27 mouse cellular contexts compared by ENCODE assay signal in the genomic region with DNA sequence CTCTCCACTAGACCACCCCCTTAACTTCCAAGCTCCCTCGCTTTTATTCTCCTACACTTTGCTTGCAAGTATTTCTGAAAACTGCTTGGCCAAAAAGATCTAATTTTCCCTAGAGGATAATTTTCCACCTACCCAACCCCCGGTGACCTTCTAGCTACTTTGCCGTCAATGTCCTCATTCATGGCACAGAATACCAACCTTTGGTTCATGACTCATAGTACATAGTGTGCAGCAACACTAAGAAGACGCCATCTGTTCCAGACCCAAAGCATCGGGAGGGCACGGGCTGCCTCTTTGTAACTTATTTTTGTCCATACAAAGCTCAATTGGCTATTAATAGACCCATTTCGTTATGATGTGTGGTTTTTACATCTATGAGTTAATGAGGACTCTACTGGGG. TPM values are rescaled to one million over a fixed set of nuclear protein-coding genes. Genes with fewer than 3 reads are reported as not detected.
"Had no signal": no experiment of that assay in that cellular context is flagged by ENCODE, and none has a peak within 500 bp of the region (broad histone marks: within the 10 kb centered on the region; RNA-seq: fewer than 3 reads in every experiment).

No protein-coding gene starts in this region.

- H3K4me2 ChIP-seq: embryonic facial prominence, embryonic 12.5 days; embryonic facial prominence, embryonic 13.5 days; embryonic facial prominence, embryonic 15.5 days; forebrain, embryonic 12.5 days; forebrain, embryonic 13.5 days; forebrain, embryonic 15.5 days had no signal

- ATAC-seq: forebrain, embryonic 13.5 days; forebrain, embryonic 14.5 days; forebrain, embryonic 15.5 days; forebrain, embryonic 16.5 days; forebrain, postnatal 0 days had no signal

- H3K27ac ChIP-seq: embryonic facial prominence, embryonic 10.5 days; embryonic facial prominence, embryonic 12.5 days; embryonic facial prominence, embryonic 13.5 days; embryonic facial prominence, embryonic 15.5 days; forebrain, embryonic 10.5 days; forebrain, embryonic 12.5 days; forebrain, embryonic 13.5 days; forebrain, embryonic 15.5 days; gastrocnemius, adult 2 months; heart, adult 2 months had no signal

- H3K4me3 ChIP-seq: embryonic facial prominence, embryonic 10.5 days; embryonic facial prominence, embryonic 12.5 days; embryonic facial prominence, embryonic 13.5 days; embryonic facial prominence, embryonic 15.5 days; erythroblast, embryonic 14.5 days; forebrain, embryonic 10.5 days; forebrain, embryonic 12.5 days; forebrain, embryonic 13.5 days; forebrain, embryonic 15.5 days; gastrocnemius, adult 2 months; heart, adult 2 months had no signal

- H3K9me3 ChIP-seq: embryonic facial prominence, embryonic 10.5 days; embryonic facial prominence, embryonic 12.5 days; embryonic facial prominence, embryonic 13.5 days; embryonic facial prominence, embryonic 15.5 days; forebrain, embryonic 10.5 days; forebrain, embryonic 12.5 days; forebrain, embryonic 13.5 days; forebrain, embryonic 15.5 days had no signal

- H3K36me3 ChIP-seq: embryonic facial prominence, embryonic 10.5 days; embryonic facial prominence, embryonic 12.5 days; embryonic facial prominence, embryonic 13.5 days; embryonic facial prominence, embryonic 15.5 days; forebrain, embryonic 10.5 days; forebrain, embryonic 12.5 days; forebrain, embryonic 15.5 days had no signal

- H3K9ac ChIP-seq: embryonic facial prominence, embryonic 12.5 days; embryonic facial prominence, embryonic 13.5 days; embryonic facial prominence, embryonic 15.5 days; forebrain, embryonic 12.5 days; forebrain, embryonic 13.5 days; forebrain, embryonic 15.5 days; forebrain, postnatal 0 days had no signal

- DNase-seq: cerebellum, adult 8-10 months; cerebellum, adult 9-10 months; cerebellum, adult 9-11 months; cerebellum, postnatal 10 days; cerebellum, postnatal 14 days; cerebellum, postnatal 25 days; embryo, embryonic 11 days; forebrain, postnatal 0 days; gastrocnemius, adult 2 months; gastrocnemius, postnatal 10 days; gastrocnemius, postnatal 14 days; gastrocnemius, postnatal 25 days; gastrocnemius, postnatal 36 days; heart, adult 18-20 months; heart, adult 2 months had no signal

- H3K27me3 ChIP-seq: embryonic facial prominence, embryonic 12.5 days; embryonic facial prominence, embryonic 13.5 days; embryonic facial prominence, embryonic 15.5 days; forebrain, embryonic 12.5 days; forebrain, embryonic 13.5 days; forebrain, embryonic 15.5 days had no signal

- H3K4me1 ChIP-seq: embryonic facial prominence, embryonic 12.5 days; embryonic facial prominence, embryonic 15.5 days; forebrain, embryonic 10.5 days; forebrain, embryonic 12.5 days; forebrain, embryonic 13.5 days; forebrain, embryonic 15.5 days had no signal

RNA-seq across cellular contexts. Expression of a gene that starts 55.8 kb away (rescaled TPM):
- total RNA-seq: heart, adult 18-20 months; heart, adult 2 months had no signal
- polyA plus RNA-seq: erythroblast, embryonic 14.5 days; gonadal fat pad, adult 2 months had no signal
